Mouse (Mus musculus) cerebellum, adult 9-10 months (tissue): ENCODE measurements around the gene Srsf9.
"Not testable (repeated sequence)": the region's sequence is repeated elsewhere in the genome, so short reads cannot be mapped to it uniquely, and the experiment has no call there.

ENCODE experiments used
- DNase-seq: peaks from one replicate; pipeline ENCODE4 v3.0.0; 2022

Srsf9 gene

DNA sequence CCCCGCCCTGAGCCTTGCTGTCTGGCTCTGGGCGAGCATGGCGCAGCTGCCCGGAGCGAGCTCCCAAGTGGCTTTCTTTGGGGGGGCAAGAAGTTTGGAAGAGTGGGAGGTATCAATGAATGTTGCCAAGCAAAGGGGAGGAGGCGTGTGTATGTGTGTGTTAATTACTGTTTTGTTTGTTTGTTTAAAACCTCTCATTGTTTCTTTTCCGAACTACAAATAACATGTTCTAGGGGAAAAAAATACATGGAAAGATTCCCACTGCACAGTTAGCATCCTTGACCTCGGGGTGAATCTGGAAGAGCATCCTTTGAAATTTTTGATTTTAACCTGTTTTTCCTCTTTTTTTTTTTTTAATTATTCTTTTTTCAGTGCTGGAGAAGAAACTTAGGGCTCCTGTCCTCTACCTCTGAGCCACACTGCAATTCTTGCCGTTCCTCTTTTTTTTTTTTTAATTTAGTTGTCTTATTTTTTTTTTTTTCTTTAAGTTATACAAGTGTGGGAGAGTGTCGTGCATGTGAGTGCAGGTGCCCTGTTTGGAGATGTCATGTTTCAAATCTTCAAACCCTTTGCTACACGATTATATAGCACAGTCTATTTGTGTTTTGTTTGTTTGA lies 47.3 kb downstream of the Srsf9 start:
- DNase-seq, result no peak

DNA sequence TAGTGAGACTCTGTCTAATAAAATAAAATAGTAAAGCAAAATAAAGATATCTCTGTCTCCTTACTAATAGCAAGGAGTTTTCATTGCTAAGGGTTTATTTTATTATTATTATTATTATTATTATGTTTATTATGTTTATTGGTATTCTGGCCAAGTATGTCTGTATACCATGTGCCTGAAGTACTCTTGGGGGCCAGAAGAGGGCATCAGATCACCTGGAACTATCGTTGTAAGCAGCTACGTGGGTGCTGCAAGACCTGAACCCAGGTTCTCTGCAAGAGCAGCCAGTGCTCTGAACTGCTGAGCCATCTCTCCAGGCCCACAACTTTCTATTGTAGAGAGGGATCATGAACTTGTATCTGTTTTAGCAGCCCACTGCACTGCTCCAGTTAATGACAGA lies 48.5 kb downstream of the Srsf9 start:
- DNase-seq, result no peak

DNA sequence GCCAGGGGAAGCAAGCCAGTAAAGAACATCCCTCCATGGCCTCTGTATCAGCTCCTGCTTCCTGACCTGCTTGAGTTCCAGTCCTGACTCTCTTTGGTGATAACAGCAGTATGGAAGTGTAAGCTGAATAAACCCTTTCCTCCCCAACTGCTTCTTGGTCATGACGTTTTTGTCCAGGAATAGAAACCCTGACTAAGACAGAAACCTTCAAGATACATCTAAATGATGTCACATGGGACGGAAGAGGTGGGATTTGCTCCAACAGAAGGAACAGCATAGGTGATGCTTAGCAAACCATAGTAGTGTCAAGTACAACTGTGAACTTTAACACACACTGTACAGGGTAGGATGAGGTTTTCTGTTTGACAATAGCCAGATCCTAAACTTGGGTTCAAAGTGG lies 51.9 kb downstream of the Srsf9 start:
- not testable (repeated sequence) for DNase-seq
